In genomic region chr2:10252016-10252415, GRCm38 (mm10) we compare ENCODE assay signal across 25 mouse cellular contexts.
"Had no signal": no experiment of that assay in that cellular context is flagged by ENCODE, and none has a peak within 500 bp of the region (broad histone marks: within the 10 kb centered on the region; RNA-seq: fewer than 3 reads in every experiment).

No protein-coding gene starts in this region.

- H3K4me1 ChIP-seq: hindbrain, embryonic 12.5 days; intestine, embryonic 15.5 days; limb, embryonic 13.5 days; liver, embryonic 13.5 days; liver, embryonic 15.5 days had no signal

- H3K27me3 ChIP-seq: heart, embryonic 12.5 days; hindbrain, embryonic 12.5 days; intestine, embryonic 15.5 days; limb, embryonic 13.5 days; liver, embryonic 13.5 days; liver, embryonic 15.5 days had no signal

- H3K9me3 ChIP-seq: heart, embryonic 10.5 days; heart, embryonic 12.5 days; hindbrain, embryonic 10.5 days; hindbrain, embryonic 12.5 days; intestine, embryonic 15.5 days; limb, embryonic 13.5 days; liver, embryonic 13.5 days; liver, embryonic 15.5 days had no signal

- DNase-seq: gastrocnemius, postnatal 14 days; heart, adult 18-20 months; heart, postnatal 10 days; heart, postnatal 4 days; kidney, adult 18-20 months; kidney, adult 8-10 months; kidney, postnatal 10 days; kidney, postnatal 25 days; kidney, postnatal 4 days; liver; liver, embryonic 13.5 days had no signal

- H3K4me2 ChIP-seq: heart, embryonic 12.5 days; hindbrain, embryonic 12.5 days; hindbrain, embryonic 14.5 days; intestine, embryonic 15.5 days; limb, embryonic 13.5 days; liver, embryonic 11.5 days; liver, embryonic 13.5 days; liver, embryonic 15.5 days had no signal

- H3K9ac ChIP-seq: heart, embryonic 12.5 days; hindbrain, embryonic 12.5 days; hindbrain, embryonic 14.5 days; intestine, embryonic 15.5 days; limb, embryonic 13.5 days; liver, embryonic 13.5 days; liver, embryonic 15.5 days had no signal

- ATAC-seq: hindbrain, embryonic 16.5 days; inflammation-experienced regulatory T-cells, adult 6 months; intestine, embryonic 15.5 days; intestine, postnatal 0 days had no signal

- H3K36me3 ChIP-seq: heart, embryonic 10.5 days; heart, embryonic 12.5 days; hindbrain, embryonic 10.5 days; hindbrain, embryonic 12.5 days; intestine, embryonic 15.5 days; limb, embryonic 13.5 days; liver, embryonic 13.5 days; liver, embryonic 15.5 days had no signal

- H3K4me3 ChIP-seq: heart, embryonic 10.5 days; heart, embryonic 12.5 days; hindbrain, embryonic 10.5 days; hindbrain, embryonic 12.5 days; intestine, embryonic 15.5 days; layer of hippocampus, adult 2 months; left cerebral cortex, adult 2 months; limb, embryonic 13.5 days; liver, embryonic 13.5 days; liver, embryonic 15.5 days had no signal

- H3K27ac ChIP-seq: heart, embryonic 10.5 days; hindbrain, embryonic 10.5 days; hindbrain, embryonic 12.5 days; hindbrain, embryonic 14.5 days; intestine, embryonic 15.5 days; layer of hippocampus, adult 2 months; left cerebral cortex, adult 2 months; limb, embryonic 13.5 days; liver, embryonic 13.5 days; liver, embryonic 15.5 days had no signal
